Mouse (Mus musculus): Measurements from ENCODE around the gene Stil.
A peak's percentile ranks its signal among the peaks of the same experiment; 100 is the strongest.

Stil gene

GRCm38 (mm10) chr4:115083031-115083430, 83.1 kb downstream of the Stil start:
- no peak for DNase-seq (ENCODE audit: low spot score)

GRCm38 (mm10) chr4:115085522-115086095, 85.7 kb downstream of the Stil start:
- peak; percentile 77 for DNase-seq (ENCODE audit: low spot score)

- DNase-seq (ENCODE audit: low spot score) = no peak
Measured at GRCm38 (mm10) chr4:115086257-115086656, 86.3 kb downstream of the Stil start.

DNA sequence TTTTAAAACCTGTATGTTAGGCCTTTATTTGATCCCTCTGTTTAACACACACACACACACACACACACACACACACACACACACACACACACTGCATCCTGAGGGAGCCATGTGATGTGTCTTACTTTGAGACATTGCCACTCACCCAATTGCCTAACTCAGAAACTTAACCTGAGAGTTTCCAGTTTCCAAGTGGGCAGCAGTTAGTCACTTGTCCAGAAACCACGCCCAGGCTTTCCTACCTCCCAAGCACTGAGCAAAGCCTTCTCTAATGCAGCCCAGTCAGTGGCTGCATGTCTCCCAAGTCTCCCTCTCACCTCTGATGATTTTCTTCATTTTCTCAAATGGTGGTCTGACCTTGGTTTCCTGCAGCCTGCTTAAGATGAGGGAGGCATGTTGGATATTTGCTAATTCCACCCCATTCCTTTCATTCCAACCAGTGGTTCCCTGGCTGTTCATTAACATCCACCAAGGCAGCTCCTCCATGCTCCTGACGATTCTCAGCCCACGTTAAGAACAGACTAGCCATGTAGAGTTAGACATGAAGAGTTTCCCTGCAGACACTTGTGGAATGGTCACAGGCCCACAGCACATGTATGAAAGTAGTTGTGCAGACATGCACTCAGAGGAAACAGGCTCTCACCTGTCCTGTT, 86.9 kb downstream of the Stil start:
- no peak for DNase-seq (ENCODE audit: low spot score)

- DNase-seq (ENCODE audit: low spot score) = no peak
Measured at GRCm38 (mm10) chr4:115088611-115089338, 88.8 kb downstream of the Stil start, which contains the start of gene Pdzk1ip1. TSS of gene Pdzk1ip1 (plus strand) at chr4:115088708.

DNA sequence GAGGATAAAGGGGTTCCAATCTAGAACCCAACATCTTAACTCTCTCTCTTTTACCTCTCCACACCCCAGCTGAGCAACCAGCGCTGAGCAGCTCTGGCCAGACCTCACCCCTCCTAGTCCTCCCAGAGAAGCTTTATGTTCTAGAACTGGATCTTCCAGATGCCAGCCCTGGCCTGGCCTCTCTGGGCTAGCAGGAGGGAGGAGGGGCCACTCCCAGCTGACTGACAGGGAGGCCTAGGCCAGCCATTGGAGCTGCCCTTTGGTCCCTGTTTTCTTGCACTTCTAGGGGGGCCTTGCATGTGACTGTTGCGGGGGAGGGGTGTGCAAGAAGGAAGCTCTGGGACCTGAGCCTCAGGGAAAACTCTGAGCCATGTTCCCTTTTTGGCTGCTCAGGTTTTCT, 90.6 kb downstream of the Stil start:
- no peak for DNase-seq (ENCODE audit: low spot score)

- DNase-seq (ENCODE audit: low spot score) = no peak
Measured at GRCm38 (mm10) chr4:115091806-115092205, 91.8 kb downstream of the Stil start.

Measured in embryo, embryonic 10.5 days (tissue).